Mouse (Mus musculus): Measurements from ENCODE around the gene Olfr187. TPM values are rescaled to one million over a fixed set of nuclear protein-coding genes. Genes with fewer than 3 reads are reported as not detected.
"Not testable (repeated sequence)": the region's sequence is repeated elsewhere in the genome, so short reads cannot be mapped to it uniquely, and the experiment has no call there.

Gene Olfr187
- total RNA-seq (2021), result not detected

- DNase-seq, result no peak
Observed at GRCm38 (mm10) chr16:59039710-59040109, at the start of gene Olfr187. Gene Olfr187 (minus strand): TSS chr16:59039767.

DNA sequence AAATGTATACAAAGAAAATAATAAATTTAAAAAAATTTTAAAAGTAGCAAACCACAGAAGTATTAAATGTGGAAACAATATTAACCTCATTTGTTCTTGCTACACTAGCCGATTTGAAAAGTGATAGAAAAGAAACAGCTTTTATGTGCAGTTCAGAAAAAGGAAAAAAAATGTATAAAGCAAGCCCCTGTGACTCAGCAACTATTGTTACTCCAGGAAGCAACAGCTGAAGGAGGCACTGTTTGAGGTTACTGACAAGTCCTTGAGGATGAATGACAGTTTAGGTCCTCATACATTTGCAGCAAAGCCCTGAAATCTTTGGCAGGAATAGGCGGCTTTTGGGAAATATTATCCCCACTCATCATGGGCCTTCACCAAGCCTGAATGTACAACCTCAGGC, 41.5 kb upstream of the Olfr187 start:
- DNase-seq, result not testable (repeated sequence)

GRCm38 (mm10) chr16:59077905-59078304, 38.3 kb upstream of the Olfr187 start, which contains the start of gene Olfr190:
Gene Olfr190 (minus strand): TSS chr16:59078005.
- no peak for DNase-seq

GRCm38 (mm10) chr16:59073520-59073919, 34.0 kb upstream of the Olfr187 start:
- DNase-seq, result no peak

DNA sequence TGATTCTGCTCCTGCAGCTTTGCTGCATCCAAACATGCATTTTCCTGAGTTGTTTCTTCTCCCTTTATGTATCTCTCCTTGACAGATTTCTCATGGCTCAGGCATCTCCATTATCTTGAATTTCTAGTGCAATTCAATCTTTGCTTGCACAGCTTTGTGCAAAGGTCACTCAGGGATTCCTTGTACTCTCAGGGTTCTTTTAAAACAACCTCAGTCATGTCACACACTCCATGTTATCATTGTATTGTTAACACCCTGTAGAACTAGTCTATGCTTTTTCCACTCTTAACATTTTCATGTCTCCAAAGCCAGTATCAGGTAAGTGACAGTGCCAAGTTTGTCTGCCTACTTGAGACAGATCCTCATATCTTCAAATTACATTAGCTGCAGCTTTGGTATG, 32.2 kb upstream of the Olfr187 start:
- DNase-seq, result no peak

- DNase-seq, result not testable (repeated sequence)
Observed at GRCm38 (mm10) chr16:59062411-59062810, 22.8 kb upstream of the Olfr187 start.

- not testable (repeated sequence) for DNase-seq
Observed at GRCm38 (mm10) chr16:59049286-59049685, 9.7 kb upstream of the Olfr187 start.

DNA sequence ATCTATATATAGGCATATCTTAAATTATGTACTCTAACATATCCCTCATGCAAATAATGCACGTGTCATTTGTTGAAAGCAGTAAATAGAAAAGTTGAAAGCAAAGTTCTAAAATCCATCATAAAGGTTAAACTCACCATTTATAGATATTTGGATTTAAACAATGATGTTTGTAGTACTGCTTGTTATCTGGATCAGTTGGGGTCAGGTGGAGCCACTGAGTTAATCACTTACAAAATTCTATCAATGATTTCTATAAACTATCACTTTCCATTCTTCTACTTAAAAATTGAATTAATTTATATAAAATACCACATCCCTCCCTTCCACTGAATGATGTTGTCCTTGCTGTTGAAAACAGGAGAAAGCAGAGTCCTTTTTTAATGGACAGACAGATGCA, 9.3 kb upstream of the Olfr187 start:
- no peak for DNase-seq

DNA sequence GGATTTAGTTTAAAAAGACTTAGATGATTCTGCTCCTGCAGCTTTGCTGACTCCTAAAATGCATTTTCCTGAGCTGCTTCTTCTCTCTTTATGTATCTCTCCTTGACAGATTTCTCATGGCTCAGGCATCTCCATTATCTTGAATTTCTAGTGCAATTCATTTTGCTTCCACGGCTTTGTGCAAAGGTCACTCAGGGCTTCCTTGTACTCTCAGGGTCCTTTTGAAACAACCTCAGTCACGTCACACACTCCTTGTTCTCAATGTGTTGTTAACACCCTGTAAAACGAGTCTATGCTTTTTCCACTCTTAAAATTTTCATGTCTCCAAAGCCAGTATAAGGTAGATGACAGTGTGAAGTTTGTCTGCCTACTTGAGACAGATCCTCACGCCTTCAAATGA, 8.0 kb upstream of the Olfr187 start:
- DNase-seq, result no peak

DNA sequence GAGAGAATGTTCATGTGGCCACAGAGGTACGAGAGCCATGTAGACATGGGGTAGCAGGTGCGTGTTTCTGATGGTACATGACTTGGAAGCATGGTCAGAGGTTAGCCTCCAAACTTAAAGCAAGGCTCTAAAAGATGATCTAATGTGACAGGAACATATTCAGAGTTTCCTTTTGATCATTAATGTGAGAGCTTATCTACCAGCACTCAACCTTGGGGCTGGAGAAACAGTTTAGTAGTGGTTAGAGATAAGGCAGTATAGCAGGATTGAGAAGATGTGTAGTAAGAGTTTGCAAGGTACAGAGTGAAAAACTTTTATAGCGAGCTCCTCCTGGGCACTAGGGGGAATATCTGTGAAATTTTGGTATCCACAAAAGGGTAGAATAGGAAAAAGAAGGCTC, 6.3 kb upstream of the Olfr187 start:
- no peak for DNase-seq

DNA sequence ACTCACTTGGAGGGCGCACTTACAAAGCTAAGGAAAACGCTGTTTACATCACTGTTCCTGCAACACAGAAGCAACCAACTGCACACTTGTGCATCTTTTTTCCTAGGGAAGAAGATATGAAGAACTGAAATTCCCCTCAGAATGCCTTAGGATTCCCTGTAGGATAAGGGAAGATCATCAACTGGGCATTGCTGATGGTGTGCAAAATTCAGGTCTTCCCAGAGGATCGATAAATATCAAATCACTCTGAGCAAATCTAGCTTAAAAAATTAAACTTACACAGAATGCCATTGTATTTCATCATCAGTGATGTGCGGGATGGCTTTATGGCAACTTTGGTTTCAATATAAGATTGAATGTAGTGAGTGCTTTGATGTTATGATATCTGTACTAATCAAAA, 9.4 kb downstream of the Olfr187 start, which contains the start of gene Olfr186:
Gene Olfr186 (minus strand): TSS at position 101 of the 400 bp plus-strand sequence.
- DNase-seq, result no peak

DNA sequence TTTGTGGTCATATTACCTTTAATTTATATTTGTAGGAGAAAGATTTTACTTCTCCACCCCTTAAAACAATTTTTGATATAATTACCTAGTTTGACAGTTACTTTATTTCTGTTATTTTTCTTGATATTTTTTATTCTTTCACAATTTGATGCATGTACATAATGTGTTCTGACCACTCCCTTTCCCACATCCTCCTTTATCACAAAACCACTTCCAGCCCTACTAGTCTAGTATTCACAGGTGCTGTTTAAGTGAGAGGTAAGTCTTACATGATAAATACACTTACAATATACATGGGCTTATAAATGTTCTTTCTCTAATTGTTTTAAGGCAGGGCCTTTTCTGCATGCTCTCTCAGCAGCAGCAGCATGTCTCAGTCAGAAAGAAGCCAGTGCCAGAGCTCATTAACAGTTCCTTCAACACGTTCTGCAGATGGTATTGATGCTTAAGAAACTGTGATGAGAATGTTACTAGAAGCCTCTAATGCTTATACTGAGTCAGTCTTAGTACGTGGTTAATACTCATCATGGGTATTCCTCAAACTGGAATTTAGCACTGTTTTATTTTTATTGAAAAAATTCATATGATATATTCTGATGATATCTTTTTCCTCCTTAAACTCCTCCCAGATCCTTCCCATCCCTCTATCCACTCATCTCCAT, 26.1 kb downstream of the Olfr187 start:
- no peak for DNase-seq

- no peak for DNase-seq
Observed at GRCm38 (mm10) chr16:59007146-59007545, 32.4 kb downstream of the Olfr187 start.

GRCm38 (mm10) chr16:58995057-58995456, 44.5 kb downstream of the Olfr187 start, which contains the start of gene Olfr183:
Gene Olfr183 (plus strand): TSS chr16:58995357.
- DNase-seq, result no peak

Other genes starting within 250 kb of the Olfr187 start
- gene Olfr173, start 239.5 kb downstream of the Olfr187 start, total RNA-seq (2021), result not detected
- not detected for gene Olfr175-ps1, start 213.0 kb downstream of the Olfr187 start, total RNA-seq (2021)
- not detected for gene Olfr177, start 165.0 kb downstream of the Olfr187 start, total RNA-seq (2021)
- not detected for gene Olfr178, start 147.7 kb downstream of the Olfr187 start, total RNA-seq (2021)
- gene Olfr181, start 111.0 kb downstream of the Olfr187 start, total RNA-seq (2021), result not detected
- gene Olfr180, start 110.4 kb downstream of the Olfr187 start, total RNA-seq (2021), result not detected
- not detected for gene Olfr183, start 44.4 kb downstream of the Olfr187 start, total RNA-seq (2021)
- not detected for gene Olfr186, start 9.5 kb downstream of the Olfr187 start, total RNA-seq (2021)
- not detected for gene Olfr190, start 38.2 kb upstream of the Olfr187 start, total RNA-seq (2021)
- gene Olfr191, start 50.1 kb upstream of the Olfr187 start, total RNA-seq (2021), result not detected
- not detected for gene Olfr193, start 72.1 kb upstream of the Olfr187 start, total RNA-seq (2021)
- not detected for gene Olfr194, start 81.3 kb upstream of the Olfr187 start, total RNA-seq (2021)
- not detected for gene Olfr195, start 107.3 kb upstream of the Olfr187 start, total RNA-seq (2021)
- not detected for gene Olfr196, start 130.7 kb upstream of the Olfr187 start, total RNA-seq (2021)
- not detected for gene Olfr198, start 163.8 kb upstream of the Olfr187 start, total RNA-seq (2021)
- not detected for gene Olfr199, start 180.0 kb upstream of the Olfr187 start, total RNA-seq (2021)
- gene Olfr201, start 232.9 kb upstream of the Olfr187 start, total RNA-seq (2021), result not detected
- gene Olfr202, start 247.0 kb upstream of the Olfr187 start, total RNA-seq (2021), result not detected